Mouse (Mus musculus): ENCODE data around the gene Stk10.
A peak's percentile ranks its signal among the peaks of the same experiment; 100 is the strongest.
"Not testable (repeated sequence)": the region's sequence is repeated elsewhere in the genome, so short reads cannot be mapped to it uniquely, and the experiment has no call there.

Gene Stk10

GRCm38 (mm10) chr11:32605907-32606306, 72.8 kb downstream of the Stk10 start:
- DNase-seq: no peak

- DNase-seq: peak in 1 of 2 experiments; percentile 44
Measured at GRCm38 (mm10) chr11:32607319-32607718, 74.2 kb downstream of the Stk10 start.

- no peak for DNase-seq
Measured at GRCm38 (mm10) chr11:32610616-32611015, 77.5 kb downstream of the Stk10 start.

GRCm38 (mm10) chr11:32612304-32612703, 79.2 kb downstream of the Stk10 start:
- no peak for DNase-seq

GRCm38 (mm10) chr11:32614463-32614862, 81.4 kb downstream of the Stk10 start:
- no peak for DNase-seq

GRCm38 (mm10) chr11:32615561-32615960, 82.5 kb downstream of the Stk10 start:
- no peak for DNase-seq

GRCm38 (mm10) chr11:32616091-32616490, 83.0 kb downstream of the Stk10 start:
- DNase-seq: no peak

GRCm38 (mm10) chr11:32618036-32618435, 84.9 kb downstream of the Stk10 start:
- DNase-seq: no peak

- not testable (repeated sequence) for DNase-seq
Measured at GRCm38 (mm10) chr11:32618641-32619040, 85.5 kb downstream of the Stk10 start.

- DNase-seq: peak in 1 of 2 experiments; percentile 47
Measured at GRCm38 (mm10) chr11:32619257-32619816, 86.2 kb downstream of the Stk10 start.

GRCm38 (mm10) chr11:32619866-32620456, 86.9 kb downstream of the Stk10 start:
- DNase-seq: no peak

- no peak for DNase-seq
Measured at GRCm38 (mm10) chr11:32621831-32622478, 88.8 kb downstream of the Stk10 start.

- no peak for DNase-seq
Measured at GRCm38 (mm10) chr11:32622479-32623190, 89.5 kb downstream of the Stk10 start.

- no peak for DNase-seq
Measured at GRCm38 (mm10) chr11:32623236-32623635, 90.1 kb downstream of the Stk10 start.

GRCm38 (mm10) chr11:32623912-32624311, 90.8 kb downstream of the Stk10 start:
- no peak for DNase-seq

- DNase-seq: peak; percentile 64 to 70
Measured at GRCm38 (mm10) chr11:32625677-32626076, 92.6 kb downstream of the Stk10 start.

GRCm38 (mm10) chr11:32626079-32626478, 93.0 kb downstream of the Stk10 start:
- no peak for DNase-seq

GRCm38 (mm10) chr11:32627900-32628299, 94.8 kb downstream of the Stk10 start:
- DNase-seq: no peak

GRCm38 (mm10) chr11:32629713-32630211, 96.7 kb downstream of the Stk10 start:
- no peak for DNase-seq

GRCm38 (mm10) chr11:32632671-32633070, 99.6 kb downstream of the Stk10 start:
- no peak for DNase-seq

- DNase-seq: no peak
Measured at GRCm38 (mm10) chr11:32633542-32633941, 100.4 kb downstream of the Stk10 start.

GRCm38 (mm10) chr11:32634143-32634542, 101.0 kb downstream of the Stk10 start:
- DNase-seq: no peak

- DNase-seq: no peak
Measured at GRCm38 (mm10) chr11:32634842-32635241, 101.7 kb downstream of the Stk10 start.
